In the genomic region with DNA sequence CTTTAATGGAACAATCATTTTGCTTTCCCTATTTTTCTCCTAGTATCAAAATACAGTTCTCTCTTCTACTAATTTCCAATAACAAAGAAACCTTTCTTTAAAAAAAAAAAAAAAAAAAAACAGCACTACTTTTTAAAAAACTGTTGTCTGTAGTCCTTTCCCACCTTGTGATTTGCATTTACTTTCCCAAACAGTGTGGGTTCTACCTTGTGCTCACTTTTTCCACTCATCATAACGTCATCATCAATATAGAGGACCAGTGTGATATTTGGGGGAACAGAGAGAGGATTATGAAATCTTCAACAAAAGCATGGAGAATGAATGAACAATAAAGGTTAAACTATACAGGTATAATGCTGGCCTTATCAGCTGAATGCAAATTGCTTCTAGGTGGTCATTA, we compare ENCODE assay signal across 18 mouse cellular contexts.
"Had no signal": no experiment of that assay in that cellular context is flagged by ENCODE, and none has a peak within 500 bp of the region (broad histone marks: within the 10 kb centered on the region; RNA-seq: fewer than 3 reads in every experiment).

No protein-coding gene starts in this region.

- H3K27ac ChIP-seq: kidney, embryonic 15.5 days; left cerebral cortex, adult 2 months; liver, embryonic 13.5 days; midbrain, embryonic 12.5 days; midbrain, embryonic 15.5 days; neural tube, embryonic 13.5 days; stomach, postnatal 0 days had no signal

- H3K4me1 ChIP-seq: kidney, embryonic 15.5 days; liver, embryonic 13.5 days; midbrain, embryonic 12.5 days; midbrain, embryonic 15.5 days; neural tube, embryonic 13.5 days had no signal

- H3K9ac ChIP-seq: kidney, embryonic 15.5 days; liver, embryonic 13.5 days; midbrain, embryonic 12.5 days; midbrain, embryonic 15.5 days; neural tube, embryonic 13.5 days had no signal

- H3K4me3 ChIP-seq: kidney, embryonic 15.5 days; left cerebral cortex, adult 2 months; liver, embryonic 13.5 days; midbrain, embryonic 12.5 days; midbrain, embryonic 15.5 days; neural tube, embryonic 13.5 days had no signal

- H3K27me3 ChIP-seq: kidney, embryonic 15.5 days; liver, embryonic 13.5 days; midbrain, embryonic 12.5 days; midbrain, embryonic 15.5 days; neural tube, embryonic 13.5 days had no signal

- ATAC-seq: midbrain, embryonic 15.5 days had no signal

- DNase-seq: kidney, adult 8-10 months; kidney, postnatal 10 days; kidney, postnatal 36 days; layer of hippocampus, postnatal 36 days; liver, embryonic 13.5 days; lung, adult 2 months; lung, postnatal 14 days; lung, postnatal 4 days; spleen, adult 18-20 months; thymus, adult 2 months; thymus, postnatal 14 days; thymus, postnatal 4 days had no signal

- H3K36me3 ChIP-seq: liver, embryonic 13.5 days; midbrain, embryonic 15.5 days had no signal
